Mouse (Mus musculus) MEL (cell line): ENCODE results near the gene Smc1b. TPM values are rescaled to one million over a fixed set of nuclear protein-coding genes. Genes with fewer than 3 reads are reported as not detected.

Experiments used
- DNase-seq: peaks from one replicate; pipeline ENCODE4 v3.0.0; 2011; ENCODE audit warnings: low read depth, low spot score
- H3K27ac ChIP-seq: 2 replicates; pipeline ENCODE4 v1.5.1; 2012; ENCODE audit warnings: low read depth, mild to moderate bottlenecking, control low read depth, low read length, moderate library complexity; ENCODE audit not compliant: control insufficient read depth
- H3K27me3 ChIP-seq, 2 experiments: fragments of 150-350 bp in 1 of 2; sonication (generic) in 1 of 2; 2 replicates each; pipeline ENCODE4 v1.6.1; 2012; ENCODE audit warnings: low read length in 2 of 2, mild to moderate bottlenecking in 2 of 2, improper control_type of control experiment in 1 of 2, moderate library complexity in 1 of 2; ENCODE audit not compliant: insufficient read depth in 2 of 2, control insufficient read depth in 1 of 2
- H3K36me3 ChIP-seq, 2 experiments: 2 replicates each; pipeline ENCODE4 v1.6.1; 2012 to 2014; ENCODE audit warnings: low read length in 2 of 2, improper control_type of control experiment in 1 of 2, inconsistent platforms in 1 of 2, mild to moderate bottlenecking in 1 of 2; ENCODE audit not compliant: insufficient read depth in 2 of 2, control insufficient read depth in 1 of 2
- H3K4me1 ChIP-seq, 2 experiments: fragments of 150-350 bp in 1 of 2; sonication (generic) in 1 of 2; 2 replicates each; pipeline ENCODE4 v1.6.1; 2012; ENCODE audit warnings: low read length in 2 of 2, improper control_type of control experiment in 1 of 2, mild to moderate bottlenecking in 1 of 2; ENCODE audit not compliant: insufficient read depth in 2 of 2, control insufficient read depth in 1 of 2
- H3K4me3 ChIP-seq, 2 experiments: fragments of 150-350 bp in 1 of 2; sonication (generic) in 1 of 2; 2 replicates each; pipeline ENCODE4 v1.5.1; 2012; ENCODE audit warnings: low read depth in 2 of 2, low read length in 2 of 2, mild to moderate bottlenecking in 2 of 2, moderate library complexity in 2 of 2, control low read depth in 1 of 2, improper control_type of control experiment in 1 of 2; ENCODE audit not compliant: control insufficient read depth in 1 of 2, insufficient read depth in 1 of 2
- H3K79me2 ChIP-seq: 2 replicates; pipeline ENCODE4 v1.6.1; 2012; ENCODE audit warnings: mild to moderate bottlenecking, low read length, moderate library complexity; ENCODE audit not compliant: control insufficient read depth, poor library complexity, insufficient read depth
- H3K9ac ChIP-seq: 2 replicates; pipeline ENCODE4 v1.6.1; 2012; ENCODE audit warnings: low read depth, mild to moderate bottlenecking, control low read depth, low read length, moderate library complexity; ENCODE audit not compliant: control insufficient read depth, poor library complexity, severe bottlenecking
- H3K9me3 ChIP-seq: fragments of 150-350 bp; sonication (generic); replicated peaks from 2 replicates; pipeline ENCODE4 v1.6.1; 2012; ENCODE audit warnings: mild to moderate bottlenecking, low read length, improper control_type of control experiment, moderate library complexity; ENCODE audit not compliant: insufficient read depth
- CHD2 ChIP-seq: IDR thresholded peaks from 2 replicates; pipeline ENCODE4 v1.6.1; 2011; ENCODE audit warnings: low read length, improper control_type of control experiment
- E2F4 ChIP-seq: IDR thresholded peaks from 2 replicates; pipeline ENCODE4 v1.6.1; 2011; ENCODE audit warnings: low read depth, low read length, improper control_type of control experiment, borderline replicate concordance
- MEF2A ChIP-seq: IDR thresholded peaks from 2 replicates; pipeline ENCODE4 v1.6.1; 2014; ENCODE audit warnings: low read depth, mild to moderate bottlenecking, inconsistent platforms, low read length, improper control_type of control experiment; ENCODE audit not compliant: poor library complexity, insufficient replicate concordance, severe bottlenecking; ENCODE audit errors: extremely low read depth
- MXI1 ChIP-seq: IDR thresholded peaks from 2 replicates; pipeline ENCODE4 v1.6.1; 2011; ENCODE audit warnings: mild to moderate bottlenecking, low read depth, low read length, improper control_type of control experiment
- polyA plus RNA-seq, 2 experiments: library from polyadenylated mRNA; stranded (reverse) in 1 of 2; unstranded in 1 of 2; fragments of >175 nt in 1 of 2; fragments of >200 nt in 1 of 2; gene quantifications; 2 replicates each; pipeline versions ENCODE4 v1.2.1 to v1.2.4; 2012; ENCODE audit warnings: low replicate concordance in 2 of 2, low read depth in 1 of 2; ENCODE audit not compliant: insufficient read length in 2 of 2, insufficient read depth in 1 of 2, missing spikeins in 1 of 2
- total RNA-seq: library from RNA; depleted of rRNA; stranded (reverse); fragments of 300-350 nt; gene quantifications from 2 replicates; pipeline ENCODE4 v1.2.3, GENCODE M21; 2012; rRNA removed

Smc1b gene
- total and polyA plus RNA-seq, 3 experiments = not detected

- no peak overlapping the region for H3K4me3 ChIP-seq
- no peak for DNase-seq
- no peaks in the 10 kb centered on the region for H3K79me2 ChIP-seq
- TF ChIP-seq MXI1 = no peak
- no peak for TF ChIP-seq CHD2
- no peak for TF ChIP-seq MEF2A
- no peak for TF ChIP-seq E2F4
- H3K27ac ChIP-seq = no peak overlapping the region
- H3K4me1 ChIP-seq = no peaks in the 10 kb centered on the region
- H3K36me3 ChIP-seq = no peaks in the 10 kb centered on the region
- no peak overlapping the region for H3K9ac ChIP-seq
- no peaks in the 10 kb centered on the region for H3K9me3 ChIP-seq
- no peaks in the 10 kb centered on the region; a peak in 1 of 4 replicates for H3K27me3 ChIP-seq
Measured at GRCm38 (mm10) chr15:85015771-85016170, 116.0 kb downstream of the Smc1b start.

Other genes starting within 250 kb of the Smc1b start
- gene Gm29666, start 211.9 kb downstream of the Smc1b start, total RNA-seq = 0.42 and 0.49 TPM in 2 replicates
- gene Gm29666, start 211.9 kb downstream of the Smc1b start, polyA plus RNA-seq = under 1 TPM in 1 of 2 experiments, not detected in 1; 0.36 TPM
- 54.7 and 55.9 TPM in 2 replicates for gene Nup50, start 208.6 kb downstream of the Smc1b start, total RNA-seq
- 10 to 100 TPM in 1 of 2 experiments, not detected in 1; 98.4 TPM for gene Nup50, start 208.6 kb downstream of the Smc1b start, polyA plus RNA-seq
- gene 5031439G07Rik, start 143.4 kb downstream of the Smc1b start, total RNA-seq = 16.7 and 19.6 TPM in 2 replicates
- 10 to 100 TPM in 1 of 2 experiments, not detected in 1; 61.0 TPM for gene 5031439G07Rik, start 143.4 kb downstream of the Smc1b start, polyA plus RNA-seq
- gene Upk3a, start 114.8 kb downstream of the Smc1b start, total RNA-seq = not detected in 2 replicates
- not detected for gene Upk3a, start 114.8 kb downstream of the Smc1b start, polyA plus RNA-seq
- gene Fam118a, start 103.0 kb downstream of the Smc1b start, total RNA-seq = 11.7 and 13.3 TPM in 2 replicates
- gene Fam118a, start 103.0 kb downstream of the Smc1b start, polyA plus RNA-seq = 10 to 100 TPM in 1 of 2 experiments, not detected in 1; 12.9 TPM
- gene Ribc2, start 114 bp upstream of the Smc1b start, total RNA-seq = not detected in 2 replicates
- not detected for gene Ribc2, start 114 bp upstream of the Smc1b start, polyA plus RNA-seq
- not detected in 2 replicates for gene Fbln1, start 74.0 kb upstream of the Smc1b start, total RNA-seq
- gene Fbln1, start 74.0 kb upstream of the Smc1b start, polyA plus RNA-seq = not detected
- gene Atxn10, start 204.3 kb upstream of the Smc1b start, total RNA-seq = 24.5 and 28.8 TPM in 2 replicates
- 10 to 100 TPM; 45.0 to 75.6 TPM for gene Atxn10, start 204.3 kb upstream of the Smc1b start, polyA plus RNA-seq